Mouse (Mus musculus): ENCODE data around the gene Hdgfl2. TPM values are rescaled to one million over a fixed set of nuclear protein-coding genes. Genes with fewer than 3 reads are reported as not detected.
"Not testable (repeated sequence)": the region's sequence is repeated elsewhere in the genome, so short reads cannot be mapped to it uniquely, and the experiment has no call there.

Hdgfl2 gene
- polyA plus RNA-seq, 1 experiment from 2014 or later, result 144 TPM

- no peaks in the 10 kb centered on the region for H3K9me3 ChIP-seq
- no peak overlapping the region for H3K27ac ChIP-seq (replicated peaks)
- H3K27me3 ChIP-seq, result no peaks in the 10 kb centered on the region
- no peak overlapping the region for H3K4me2 ChIP-seq (replicated peaks)
- no peak for ATAC-seq (replicated peaks)
- H3K4me1 ChIP-seq, result peaks cover 36% of the 10 kb centered on the region
- H3K36me3 ChIP-seq, result peaks cover 7% of the 10 kb centered on the region
- no peak overlapping the region for H3K9ac ChIP-seq (replicated peaks)
- no peak overlapping the region for H3K4me3 ChIP-seq
- 77% methylated on average over 8 of the region's 8 CpGs for WGBS
These were observed 40.7 kb upstream of the Hdgfl2 start for GRCm38 (mm10) chr17:56038583-56039261.

GRCm38 (mm10) chr17:56039345-56039744 lies 40.1 kb upstream of the Hdgfl2 start:
- no peaks in the 10 kb centered on the region for H3K27me3 ChIP-seq
- H3K9me3 ChIP-seq, result no peaks in the 10 kb centered on the region
- H3K4me1 ChIP-seq, result peaks cover 36% of the 10 kb centered on the region
- peak overlapping the region; percentile 38 for H3K4me2 ChIP-seq (replicated peaks)
- no peak overlapping the region for H3K9ac ChIP-seq (replicated peaks)
- 83% methylated on average over 4 of the region's 4 CpGs for WGBS
- H3K27ac ChIP-seq (replicated peaks), result peak overlapping the region; percentile 63
- H3K36me3 ChIP-seq, result peaks cover 4% of the 10 kb centered on the region; the same call in 1 of the 2 replicates
- H3K4me3 ChIP-seq, result peak overlapping the region; percentile 75; the same call in 1 of the 2 replicates
- ATAC-seq (replicated peaks), result no peak

GRCm38 (mm10) chr17:56040030-56040856 lies 39.2 kb upstream of the Hdgfl2 start, which contains the start of gene Chaf1a:
Gene Chaf1a (plus strand): TSS chr17:56040439.
- peak within 1 kb of the TSS; percentile 72 for H3K9ac ChIP-seq (replicated peaks)
- H3K4me2 ChIP-seq (replicated peaks), result peak within 1 kb of the TSS; percentile 89
- H3K9me3 ChIP-seq, result no peaks in the 10 kb centered on the region
- WGBS, result under 1% methylated on average over 68 of the region's 68 CpGs
- H3K4me1 ChIP-seq, result peaks cover 28% of the 10 kb centered on the region
- H3K27me3 ChIP-seq, result no peaks in the 10 kb centered on the region
- ATAC-seq (replicated peaks), result peak; percentile 86
- peak within 1 kb of the TSS; percentile 75 for H3K4me3 ChIP-seq
- no peaks in the 10 kb centered on the region for H3K36me3 ChIP-seq
- peak within 1 kb of the TSS; percentile 63 for H3K27ac ChIP-seq (replicated peaks)

GRCm38 (mm10) chr17:56040857-56041163 lies 38.6 kb upstream of the Hdgfl2 start:
- no peaks in the 10 kb centered on the region for H3K36me3 ChIP-seq
- ATAC-seq (replicated peaks), result no peak
- peak overlapping the region; percentile 75 for H3K4me3 ChIP-seq
- no peaks in the 10 kb centered on the region for H3K27me3 ChIP-seq
- H3K9me3 ChIP-seq, result no peaks in the 10 kb centered on the region
- H3K4me2 ChIP-seq (replicated peaks), result peak overlapping the region; percentile 89
- H3K27ac ChIP-seq (replicated peaks), result no peak overlapping the region; the same call in 1 of the 2 replicates
- WGBS, result under 1% methylated on average over 12 of the region's 12 CpGs
- H3K4me1 ChIP-seq, result peaks cover 23% of the 10 kb centered on the region
- peak overlapping the region; percentile 72 for H3K9ac ChIP-seq (replicated peaks)

GRCm38 (mm10) chr17:56051369-56051768 lies 28.1 kb upstream of the Hdgfl2 start:
- Histone ChIP-seq H3K9me3 (no peaks in the 10 kb centered on the region), H3K4me2 (replicated peaks) (no peak overlapping the region), H3K27me3 (no peaks in the 10 kb centered on the region), H3K4me3 (no peak overlapping the region), H3K4me1 (no peaks in the 10 kb centered on the region), H3K9ac (replicated peaks) (no peak overlapping the region), H3K27ac (replicated peaks) (no peak overlapping the region), H3K36me3 (peaks cover 19% of the 10 kb centered on the region)
- ATAC-seq (replicated peaks), result no peak
- whole genome bisulfite sequencing, result 88% methylated on average over 5 of the region's 5 CpGs

GRCm38 (mm10) chr17:56054938-56055337 lies 24.5 kb upstream of the Hdgfl2 start:
- no peak for ATAC-seq (replicated peaks)
- Histone ChIP-seq H3K36me3 (peaks cover 25% of the 10 kb centered on the region), H3K27ac (replicated peaks) (no peak overlapping the region), H3K4me2 (replicated peaks) (no peak overlapping the region), H3K27me3 (no peaks in the 10 kb centered on the region), H3K9ac (replicated peaks) (no peak overlapping the region), H3K9me3 (no peaks in the 10 kb centered on the region), H3K4me3 (no peak overlapping the region), H3K4me1 (no peaks in the 10 kb centered on the region)

- H3K36me3 ChIP-seq, result peaks cover 29% of the 10 kb centered on the region
- no peak for ATAC-seq (replicated peaks)
- H3K27ac ChIP-seq (replicated peaks), result no peak overlapping the region
These were observed 23.3 kb upstream of the Hdgfl2 start for GRCm38 (mm10) chr17:56055945-56056678.

GRCm38 (mm10) chr17:56057381-56058120 lies 21.9 kb upstream of the Hdgfl2 start:
- WGBS, result 82% methylated on average over 11 of the region's 11 CpGs
- Histone ChIP-seq H3K4me2 (replicated peaks) (no peak overlapping the region), H3K27me3 (no peaks in the 10 kb centered on the region), H3K4me3 (no peak overlapping the region), H3K9me3 (no peaks in the 10 kb centered on the region), H3K9ac (replicated peaks) (no peak overlapping the region), H3K27ac (replicated peaks) (no peak overlapping the region), H3K4me1 (no peaks in the 10 kb centered on the region), H3K36me3 (peaks cover 39% of the 10 kb centered on the region)
- no peak for ATAC-seq (replicated peaks)

More at GRCm38 (mm10) chr17:56055945-56056678, 23.3 kb upstream of the Hdgfl2 start:
- Histone ChIP-seq H3K4me3 (no peak overlapping the region), H3K4me2 (replicated peaks) (no peak overlapping the region), H3K4me1 (no peaks in the 10 kb centered on the region), H3K27me3 (no peaks in the 10 kb centered on the region), H3K9ac (replicated peaks) (no peak overlapping the region), H3K9me3 (no peaks in the 10 kb centered on the region)
- WGBS, result 66% methylated on average over 4 of the region's 4 CpGs

GRCm38 (mm10) chr17:56062081-56062480 lies 17.4 kb upstream of the Hdgfl2 start:
- H3K4me2 ChIP-seq (replicated peaks), result no peak overlapping the region
- 95% methylated on average over 7 of the region's 7 CpGs for WGBS
- peaks cover 76% of the 10 kb centered on the region for H3K36me3 ChIP-seq
- no peak overlapping the region for H3K4me3 ChIP-seq
- no peaks in the 10 kb centered on the region for H3K9me3 ChIP-seq
- no peak for ATAC-seq (replicated peaks)
- no peak overlapping the region for H3K9ac ChIP-seq (replicated peaks)
- H3K27ac ChIP-seq (replicated peaks), result no peak overlapping the region
- H3K27me3 ChIP-seq, result no peaks in the 10 kb centered on the region
- H3K4me1 ChIP-seq, result no peaks in the 10 kb centered on the region

GRCm38 (mm10) chr17:56065715-56066114 lies 13.7 kb upstream of the Hdgfl2 start:
- H3K9me3 ChIP-seq; H3K27me3 ChIP-seq; H3K4me3 ChIP-seq; H3K4me2 ChIP-seq (replicated peaks); H3K9ac ChIP-seq (replicated peaks); H3K27ac ChIP-seq (replicated peaks); ATAC-seq (replicated peaks); H3K4me1 ChIP-seq: not testable (repeated sequence)
- H3K36me3 ChIP-seq, result peaks cover 85% of the 10 kb centered on the region
- 86% methylated on average over 6 of the region's 6 CpGs for WGBS

GRCm38 (mm10) chr17:56066451-56066850 lies 13.0 kb upstream of the Hdgfl2 start:
- Histone ChIP-seq H3K4me3 (no peak overlapping the region), H3K27ac (replicated peaks) (no peak overlapping the region), H3K36me3 (peaks cover 90% of the 10 kb centered on the region), H3K27me3 (no peaks in the 10 kb centered on the region), H3K4me2 (replicated peaks) (no peak overlapping the region), H3K4me1 (no peaks in the 10 kb centered on the region), H3K9ac (replicated peaks) (no peak overlapping the region), H3K9me3 (no peaks in the 10 kb centered on the region)
- no peak for ATAC-seq (replicated peaks)

Data from forebrain, embryonic 15.5 days (tissue).